Mouse (Mus musculus) hindbrain, postnatal 0 days (tissue): ENCODE results near the gene Rad54l2. TPM values are rescaled to one million over a fixed set of nuclear protein-coding genes. Genes with fewer than 3 reads are reported as not detected.

Experiments
- ATAC-seq: fragments of 200-750 bp; cut with Nextera tagmentation; 2 replicates; pipeline ENCODE4 v1.8.0; 2017; ENCODE audit warnings: mild to moderate bottlenecking, moderate TSS enrichment, moderate library complexity
- DNase-seq: peaks from one replicate; pipeline ENCODE4 v3.0.0-alpha.2; 2015; ENCODE audit warnings: low spot score
- H3K27ac ChIP-seq: fragments of 300-500 bp; sonication (generic); 2 replicates; pipeline ENCODE4 v1.5.1; 2014; ENCODE audit warnings: mild to moderate bottlenecking
- H3K27me3 ChIP-seq: fragments of 300-500 bp; sonication (generic); 2 replicates; pipeline ENCODE4 v1.6.1; 2014; ENCODE audit warnings: low read length, mixed read lengths; ENCODE audit not compliant: insufficient read depth
- H3K36me3 ChIP-seq: fragments of 300-500 bp; sonication (generic); 2 replicates; pipeline ENCODE4 v1.6.1; 2014; ENCODE audit warnings: low read length, mixed read lengths; ENCODE audit not compliant: insufficient read depth
- H3K4me1 ChIP-seq: fragments of 300-500 bp; sonication (generic); 2 replicates; pipeline ENCODE4 v1.6.1; 2014; ENCODE audit warnings: antibody characterized with exemption, low read length, mixed read lengths; ENCODE audit not compliant: insufficient read depth
- H3K4me2 ChIP-seq: fragments of 300-500 bp; sonication (generic); 2 replicates; pipeline ENCODE4 v1.6.1; 2014; ENCODE audit warnings: low read depth, mild to moderate bottlenecking, low read length, moderate library complexity, mixed read lengths
- H3K4me3 ChIP-seq: fragments of 300-500 bp; sonication (generic); 2 replicates; pipeline ENCODE4 v1.5.1; 2014; ENCODE audit warnings: low read length
- H3K9ac ChIP-seq: fragments of 300-500 bp; sonication (generic); replicated peaks from 2 replicates; pipeline ENCODE4 v1.6.1; 2014; ENCODE audit warnings: mild to moderate bottlenecking, low read length, moderate library complexity, mixed read lengths
- H3K9me3 ChIP-seq: fragments of 300-500 bp; sonication (generic); 2 replicates; pipeline ENCODE4 v1.6.1; 2016; ENCODE audit warnings: low read length, mixed read lengths
- CTCF ChIP-seq: IDR thresholded peaks from 2 replicates; pipeline ENCODE4 v1.5.1; 2016; ENCODE audit warnings: antibody characterized with exemption, control low read depth, low read depth
- whole genome bisulfite sequencing: fragments of 180-500 bp; shearing (Covaris S2); extraction: QIAGEN DNeasy Blood & Tissue Kit; methylation state at CpG from one replicate; pipeline ENCODE4 v1.1.7; 2014; 5-methylcytosine and 5-hydroxymethylcytosine counted together
- polyA plus RNA-seq: library from polyadenylated mRNA; unstranded; fragments of >200 nt; fragmentation: Nextera tagmentation; extraction: Ambion mirVana; gene quantifications from 2 replicates; pipeline ENCODE4 v1.2.1, GENCODE M21; 2015
- total RNA-seq: library from RNA; depleted of rRNA; stranded (reverse); fragments of >200 nt; gene quantifications from 2 replicates; pipeline ENCODE4 v1.2.3, GENCODE M21; 2014; rRNA removed

Gene Rad54l2
- total RNA-seq (20.3 and 32.1 TPM in 2 replicates), polyA plus RNA-seq (4.6 and 5.4 TPM in 2 replicates)

- peak; percentile 92 for ATAC-seq
- H3K27me3 ChIP-seq: no peaks in the 10 kb centered on the region
- no peak; the same call in 1 of the 2 replicates for TF ChIP-seq CTCF
- H3K36me3 ChIP-seq: no peaks in the 10 kb centered on the region
- no peaks in the 10 kb centered on the region for H3K9me3 ChIP-seq
- H3K9ac ChIP-seq: peak within 1 kb of the TSS; percentile 98
- DNase-seq: peak; percentile 91
- H3K4me1 ChIP-seq: no peaks in the 10 kb centered on the region; the same call in 1 of the 2 replicates
- peak within 1 kb of the TSS; percentile 86 for H3K4me2 ChIP-seq
- H3K4me3 ChIP-seq: peak within 1 kb of the TSS; percentile 100
- H3K27ac ChIP-seq: peak within 1 kb of the TSS; percentile 93
- WGBS: under 1% methylated on average over 32 of the region's 49 CpGs
Measured at GRCm38 (mm10) chr9:106788812-106789321, at the start of gene Rad54l2. Gene Rad54l2 (minus strand): TSS chr9:106789194.

GRCm38 (mm10) chr9:106822381-106823104 is 33.5 kb upstream of the Rad54l2 start:
- ATAC-seq: peak; percentile 66
- TF ChIP-seq CTCF: peak; percentile 21; the same call in 1 of the 2 replicates

GRCm38 (mm10) chr9:106821618-106822380 is 32.8 kb upstream of the Rad54l2 start, which contains the start of gene Dcaf1:
Gene Dcaf1 (plus strand): TSS chr9:106821874.
- TF ChIP-seq CTCF: peak; percentile 10; the same call in 1 of the 2 replicates
- under 1% methylated on average over 57 of the region's 71 CpGs for WGBS
- no peaks in the 10 kb centered on the region for H3K36me3 ChIP-seq
- ATAC-seq (peak; percentile 99), DNase-seq (peak; percentile 100)
- peak within 1 kb of the TSS; percentile 76 for H3K9ac ChIP-seq
- H3K4me3 ChIP-seq: peak within 1 kb of the TSS; percentile 89
- no peaks in the 10 kb centered on the region for H3K27me3 ChIP-seq
- H3K4me1 ChIP-seq: 0 out of 2 replicates have a peak, but pooled peaks cover 2% of the 10 kb centered on the region
- no peaks in the 10 kb centered on the region for H3K9me3 ChIP-seq
- H3K27ac ChIP-seq: peak within 1 kb of the TSS; percentile 92
- H3K4me2 ChIP-seq: peak within 1 kb of the TSS; percentile 89

More at GRCm38 (mm10) chr9:106822381-106823104, 33.5 kb upstream of the Rad54l2 start:
- Histone ChIP-seq H3K27me3 (no peaks in the 10 kb centered on the region), H3K27ac (peak overlapping the region; percentile 92), H3K4me3 (peak overlapping the region; percentile 89), H3K36me3 (no peaks in the 10 kb centered on the region), H3K9me3 (no peaks in the 10 kb centered on the region), H3K9ac (peak overlapping the region; percentile 76), H3K4me1 (0 out of 2 replicates have a peak, but pooled peaks cover 2% of the 10 kb centered on the region), H3K4me2 (peak overlapping the region; percentile 89)
- peak; percentile 87 for DNase-seq
- whole genome bisulfite sequencing: 3% methylated on average over 31 of the region's 32 CpGs

- Histone ChIP-seq H3K9ac (peak overlapping the region; percentile 28; the same call in 1 of the 2 replicates), H3K9me3 (no peaks in the 10 kb centered on the region), H3K4me3 (peak overlapping the region; percentile 89), H3K27me3 (no peaks in the 10 kb centered on the region), H3K4me2 (peak overlapping the region; percentile 63), H3K4me1 (0 out of 2 replicates have a peak, but pooled peaks cover 2% of the 10 kb centered on the region), H3K27ac (no peak overlapping the region), H3K36me3 (no peaks in the 10 kb centered on the region)
- DNase-seq: no peak
- no peak for ATAC-seq
- no peak for TF ChIP-seq CTCF
- 44% methylated on average over 15 of the region's 15 CpGs for WGBS
Measured at GRCm38 (mm10) chr9:106821050-106821617, 32.1 kb upstream of the Rad54l2 start.

GRCm38 (mm10) chr9:106819201-106819600 is 30.2 kb upstream of the Rad54l2 start:
- no peak overlapping the region for H3K4me3 ChIP-seq
- no peaks in the 10 kb centered on the region for H3K9me3 ChIP-seq
- DNase-seq: peak; percentile 39
- no peak overlapping the region for H3K27ac ChIP-seq
- WGBS: 96% methylated on average over 1 of the region's 1 CpGs
- TF ChIP-seq CTCF: peak; percentile 66
- H3K4me2 ChIP-seq: no peak overlapping the region
- H3K9ac ChIP-seq: no peak overlapping the region
- ATAC-seq: no peak
- no peaks in the 10 kb centered on the region for H3K27me3 ChIP-seq
- H3K36me3 ChIP-seq: no peaks in the 10 kb centered on the region
- 0 out of 2 replicates have a peak, but pooled peaks cover 2% of the 10 kb centered on the region for H3K4me1 ChIP-seq

GRCm38 (mm10) chr9:106818191-106818590 is 29.2 kb upstream of the Rad54l2 start:
- Histone ChIP-seq H3K36me3 (no peaks in the 10 kb centered on the region), H3K9me3 (no peaks in the 10 kb centered on the region), H3K27ac (no peak overlapping the region), H3K4me3 (no peak overlapping the region), H3K4me1 (0 out of 2 replicates have a peak, but pooled peaks cover 2% of the 10 kb centered on the region), H3K27me3 (no peaks in the 10 kb centered on the region), H3K9ac (no peak overlapping the region), H3K4me2 (no peak overlapping the region)
- WGBS: 78% methylated on average over 6 of the region's 6 CpGs
- ATAC-seq (no peak), DNase-seq (no peak)
- no peak for TF ChIP-seq CTCF
